Mouse (Mus musculus) lung, postnatal 14 days (tissue): ENCODE results near the gene Btc.
A peak's percentile ranks its signal among the peaks of the same experiment; 100 is the strongest.

Source experiments
- DNase-seq: peaks from one replicate; pipeline ENCODE4 v3.0.0; 2021

The Btc gene

DNA sequence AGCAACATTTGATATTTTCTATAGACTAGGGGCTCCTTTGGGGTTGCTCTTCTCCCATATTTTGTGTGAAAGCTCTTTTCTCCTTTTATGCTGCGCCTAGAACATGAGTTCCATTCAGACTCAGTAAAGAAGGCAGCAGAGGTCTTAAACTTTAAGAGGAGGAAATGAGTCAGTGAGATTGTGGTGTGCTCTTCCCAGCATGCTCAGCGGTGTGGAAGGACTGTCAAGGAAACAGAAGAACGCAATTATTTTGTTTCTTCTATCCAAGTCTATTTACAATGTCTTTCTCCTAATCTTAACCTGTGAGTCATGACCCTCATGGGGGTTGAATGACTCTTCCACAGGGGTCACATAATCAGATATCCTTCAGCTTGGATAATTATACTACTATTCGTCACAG is 82.4 kb downstream of the Btc start:
- DNase-seq, result no peak

DNA sequence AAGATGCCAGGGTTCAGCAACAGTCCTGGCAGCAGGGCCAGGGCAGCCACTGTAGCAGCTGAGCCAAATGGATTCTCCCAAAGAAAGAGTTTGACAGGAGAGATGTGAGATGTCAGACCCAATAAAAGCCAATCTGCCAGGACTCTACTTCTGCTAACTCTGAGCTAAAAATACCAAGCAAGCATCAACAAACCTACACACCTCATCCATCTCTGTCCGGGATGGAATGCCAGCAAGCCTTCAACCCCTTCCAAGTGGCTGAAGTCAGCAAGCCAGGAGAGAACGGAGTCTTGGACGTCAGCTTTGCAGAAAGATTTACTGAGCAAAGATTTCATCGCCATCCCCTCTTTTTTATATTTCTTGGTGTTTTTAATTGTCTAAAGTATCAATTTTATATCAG is 88.8 kb downstream of the Btc start:
- DNase-seq, result peak; percentile 8

DNA sequence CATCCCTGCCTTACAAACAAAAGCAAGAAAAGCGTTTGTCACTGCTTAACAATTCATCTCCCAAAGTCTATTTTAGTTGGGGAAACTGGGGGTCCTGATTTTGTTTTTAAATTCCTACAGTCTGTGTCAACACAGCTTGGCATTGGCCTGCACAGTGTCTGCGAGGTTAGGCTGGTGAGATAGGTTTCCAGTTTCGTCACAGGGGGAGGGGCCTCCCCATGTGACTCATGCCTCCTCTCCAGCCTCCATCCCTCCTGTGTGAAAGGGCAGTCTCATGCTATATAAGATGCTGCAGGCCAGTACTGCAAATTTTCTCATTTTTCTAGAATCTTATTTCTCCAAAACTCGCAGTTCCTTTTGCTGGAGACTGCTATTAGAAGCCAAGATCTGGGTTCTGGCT is 91.0 kb downstream of the Btc start:
- DNase-seq, result no peak

DNA sequence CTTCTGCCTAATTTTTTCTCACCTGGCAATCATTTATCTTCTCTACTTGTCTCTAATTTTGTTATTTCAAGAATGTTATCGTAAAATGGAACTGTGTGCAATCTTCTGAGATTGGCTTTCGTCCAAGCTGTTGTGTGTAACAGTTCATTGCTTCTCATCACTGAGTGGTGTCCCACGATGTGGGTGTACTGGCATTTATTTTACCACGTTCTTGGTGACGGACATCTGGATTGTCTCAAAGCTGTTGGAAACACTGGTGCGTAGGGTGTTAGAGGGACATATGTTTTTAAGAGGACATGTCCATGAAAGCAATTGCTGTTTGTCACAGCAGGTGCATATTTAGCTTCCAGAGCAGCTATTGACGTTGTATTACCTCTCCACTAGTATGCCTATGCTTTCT is 94.2 kb downstream of the Btc start:
- no peak for DNase-seq

DNA sequence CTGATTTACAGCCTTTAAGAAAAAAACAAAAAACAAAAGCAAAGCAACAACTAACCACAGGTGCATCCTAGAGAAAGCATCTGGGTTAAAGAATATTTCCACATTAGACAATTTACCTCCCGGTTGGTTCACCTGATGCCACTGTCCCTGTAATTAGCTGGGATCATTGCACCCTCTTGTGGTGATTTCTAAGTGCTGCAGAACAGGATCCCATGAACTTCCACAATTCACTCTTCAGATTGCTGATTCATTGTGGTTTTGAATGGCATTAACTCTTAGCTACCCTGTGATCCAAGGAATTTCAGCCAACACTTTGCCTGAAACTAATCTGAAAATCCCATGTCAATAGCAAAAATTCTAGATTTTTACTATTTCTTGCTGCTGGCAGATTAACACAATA is 94.9 kb downstream of the Btc start:
- peak; percentile 50 for DNase-seq
